Mouse (Mus musculus) E14TG2a.4 (cell line): ENCODE measurements around the gene Ccdc194.
A peak's percentile ranks its signal among the peaks of the same experiment; 100 is the strongest.
"Not testable (repeated sequence)": the region's sequence is repeated elsewhere in the genome, so short reads cannot be mapped to it uniquely, and the experiment has no call there.

Experiments used
- CTCF ChIP-seq: conservative IDR thresholded peaks from 2 replicates; pipeline ENCODE4 v1.5.1; 2014; ENCODE audit warnings: low read length
- NANOG ChIP-seq: IDR thresholded peaks from 2 replicates; pipeline ENCODE4 v1.6.1; 2014; ENCODE audit warnings: borderline replicate concordance, low read length, mixed read lengths
- POU5F1 ChIP-seq: IDR thresholded peaks from 2 replicates; pipeline ENCODE4 v1.6.1; 2014; ENCODE audit warnings: low read length, borderline replicate concordance

GRCm38 (mm10) chr8:71530735-71531467, 5.4 kb upstream of the Ccdc194 start:
- TF ChIP-seq CTCF: peak; percentile 60
- TF ChIP-seq NANOG, POU5F1: not testable (repeated sequence)
